Mouse (Mus musculus) spleen, adult 2 months (tissue): ENCODE data around the gene Fam185a. TPM values are rescaled to one million over a fixed set of nuclear protein-coding genes. Genes with fewer than 3 reads are reported as not detected.

Experiments
- DNase-seq, 2 experiments: peaks; one replicate each; pipeline versions ENCODE4 v3.0.0 to v3.0.0-alpha.2; 2012 to 2021; ENCODE audit warnings: low spot score in 2 of 2, low read depth in 1 of 2
- H3K27ac ChIP-seq: fragments of 200-500 bp; 2 replicates; pipeline ENCODE4 v1.5.1; 2012; ENCODE audit warnings: low read length, inconsistent platforms; ENCODE audit not compliant: insufficient read depth
- H3K27me3 ChIP-seq: fragments of 200-500 bp; 2 replicates; pipeline ENCODE4 v1.6.1; 2012; ENCODE audit warnings: mild to moderate bottlenecking, moderate library complexity, low read length, inconsistent platforms; ENCODE audit not compliant: control insufficient read depth, insufficient read depth
- H3K36me3 ChIP-seq: fragments of 200-500 bp; 2 replicates; pipeline ENCODE4 v1.6.1; 2012; ENCODE audit warnings: mild to moderate bottlenecking, low read length, inconsistent platforms; ENCODE audit not compliant: control insufficient read depth, insufficient read depth
- H3K4me1 ChIP-seq: fragments of 200-500 bp; 2 replicates; pipeline ENCODE4 v1.6.1; 2011; ENCODE audit warnings: inconsistent platforms; ENCODE audit not compliant: control insufficient read depth, insufficient read depth, insufficient read length
- H3K4me3 ChIP-seq: fragments of 200-500 bp; 2 replicates; pipeline ENCODE4 v1.5.1; 2011; ENCODE audit warnings: mild to moderate bottlenecking, inconsistent platforms; ENCODE audit not compliant: insufficient read depth, insufficient read length; ENCODE audit errors: extremely low read depth
- CTCF ChIP-seq: fragments of 200-500 bp; IDR thresholded peaks from 2 replicates; pipeline ENCODE4 v1.5.1; 2011; ENCODE audit warnings: mild to moderate bottlenecking, inconsistent platforms; ENCODE audit not compliant: insufficient read depth, insufficient read length, insufficient replicate concordance; ENCODE audit errors: extremely low read depth
- POLR2A ChIP-seq: fragments of 200-500 bp; IDR thresholded peaks from 2 replicates; pipeline ENCODE4 v1.6.1; 2011; ENCODE audit warnings: low read depth, low read length, inconsistent platforms
- WGBS: fragments of 180-500 bp; shearing (Covaris S2); methylation state at CpG from one replicate; pipeline ENCODE4 v1.1.7; 2018; 5-methylcytosine and 5-hydroxymethylcytosine counted together
- polyA plus RNA-seq: library from polyadenylated mRNA; depleted of rRNA; stranded (reverse); fragments of >200 nt; gene quantifications from 2 replicates; pipeline ENCODE4 v1.2.3, GENCODE M21; 2012

Fam185a gene
- polyA plus RNA-seq, 1 experiment: 1.4 TPM

DNA sequence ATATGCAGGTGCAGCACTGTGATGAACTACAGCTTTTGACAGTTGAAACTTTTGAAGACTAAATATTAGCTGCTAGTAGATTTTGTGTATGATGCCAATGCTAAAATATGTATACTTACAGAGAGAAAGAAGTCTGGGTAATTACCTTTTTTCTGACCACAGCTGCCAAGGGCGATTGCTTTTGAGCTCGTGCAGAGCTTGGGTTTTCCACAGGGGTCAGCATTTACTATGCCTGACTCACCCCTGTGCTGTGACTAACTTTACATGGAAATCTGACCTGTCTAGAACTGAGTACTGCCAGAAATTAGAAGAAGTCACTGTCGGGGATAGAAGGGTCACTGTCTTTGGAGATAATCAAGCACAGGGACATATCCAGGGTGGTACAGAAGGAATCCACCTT is 67.5 kb downstream of the Fam185a start:
- 92% methylated on average over 3 of the region's 3 CpGs for WGBS
- H3K4me1 ChIP-seq: no peaks in the 10 kb centered on the region
- no peak overlapping the region for H3K4me3 ChIP-seq
- no peaks in the 10 kb centered on the region for H3K36me3 ChIP-seq
- no peak for DNase-seq
- no peaks in the 10 kb centered on the region for H3K27me3 ChIP-seq
- no peak for TF ChIP-seq POLR2A
- TF ChIP-seq CTCF: no peak
- H3K27ac ChIP-seq: no peak overlapping the region

GRCm38 (mm10) chr5:21493294-21493999 is 68.7 kb downstream of the Fam185a start:
- Histone ChIP-seq H3K27ac (no peak overlapping the region), H3K36me3 (no peaks in the 10 kb centered on the region), H3K4me3 (no peak overlapping the region), H3K27me3 (no peaks in the 10 kb centered on the region), H3K4me1 (no peaks in the 10 kb centered on the region)
- WGBS: 88% methylated on average over 8 of the region's 8 CpGs
- TF ChIP-seq POLR2A (no peak), CTCF (no peak)
- DNase-seq: no peak

DNA sequence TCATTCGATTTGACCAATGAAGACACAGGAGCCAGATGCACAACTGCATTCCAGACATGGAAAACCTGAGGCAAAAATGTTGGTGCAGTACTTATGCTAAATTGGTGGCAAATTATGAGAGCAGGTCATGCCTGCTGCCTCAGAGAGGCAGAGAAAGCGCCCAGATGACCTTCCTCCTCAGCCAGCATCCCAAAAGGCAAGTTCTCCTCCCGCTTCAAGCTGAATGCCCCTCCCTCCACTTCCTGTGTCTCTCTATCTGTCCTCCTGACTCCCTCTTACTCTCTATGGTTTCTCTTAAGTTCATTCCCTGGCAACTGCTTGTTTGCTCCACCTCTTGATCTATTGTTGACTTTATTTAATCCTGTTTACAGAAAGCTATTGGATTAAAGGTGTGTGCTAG is 70.0 kb downstream of the Fam185a start:
- 57% methylated on average over 3 of the region's 3 CpGs for WGBS
- Histone ChIP-seq H3K27ac (no peak overlapping the region), H3K4me3 (no peak overlapping the region), H3K36me3 (no peaks in the 10 kb centered on the region), H3K4me1 (no peaks in the 10 kb centered on the region), H3K27me3 (no peaks in the 10 kb centered on the region)
- no peak for DNase-seq
- no peak for TF ChIP-seq CTCF
- TF ChIP-seq POLR2A: no peak

DNA sequence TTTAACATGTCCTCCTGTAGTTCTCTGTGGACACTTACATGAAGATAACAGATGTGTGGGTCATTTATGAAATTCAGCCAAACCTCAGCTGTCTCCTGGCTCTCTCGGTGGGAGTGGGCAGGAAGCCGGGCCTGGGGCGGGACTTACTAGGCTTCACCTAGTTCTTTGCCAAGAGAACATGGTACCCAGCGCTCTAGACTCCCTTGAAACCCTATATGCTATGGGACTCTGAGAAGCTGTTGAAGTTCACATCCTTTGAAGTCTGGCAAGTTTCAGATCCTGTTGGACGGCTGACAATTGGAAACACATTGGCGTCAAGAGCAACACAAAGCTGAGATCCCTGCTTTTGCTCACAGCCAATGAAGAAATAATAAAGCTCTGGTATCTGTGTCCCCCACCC is 71.6 kb downstream of the Fam185a start:
- TF ChIP-seq POLR2A: no peak
- no peak for TF ChIP-seq CTCF
- no peaks in the 10 kb centered on the region for H3K36me3 ChIP-seq
- H3K4me3 ChIP-seq: no peak overlapping the region
- DNase-seq: no peak
- no peak overlapping the region for H3K27ac ChIP-seq
- no peaks in the 10 kb centered on the region for H3K27me3 ChIP-seq
- 77% methylated on average over 6 of the region's 6 CpGs for WGBS
- no peaks in the 10 kb centered on the region for H3K4me1 ChIP-seq

DNA sequence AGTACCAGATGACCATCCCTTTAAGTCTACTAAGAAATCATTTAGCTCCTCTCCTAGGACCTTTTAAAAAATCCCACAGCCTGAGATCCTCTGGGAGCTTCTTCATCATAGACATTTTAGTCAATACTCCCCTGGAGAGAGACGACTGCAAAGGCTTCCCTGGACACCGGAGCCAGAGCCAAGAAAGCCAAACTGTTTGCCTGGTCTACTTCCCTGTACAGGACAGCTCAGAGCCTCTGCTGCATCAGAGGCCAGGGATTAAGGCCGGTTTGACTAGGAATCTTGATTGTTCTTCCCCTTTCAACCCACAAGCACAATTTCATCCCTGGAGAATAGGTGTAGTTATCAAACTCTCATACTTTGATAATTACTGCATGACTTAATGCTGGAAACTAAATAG is 72.1 kb downstream of the Fam185a start:
- Histone ChIP-seq H3K36me3 (no peaks in the 10 kb centered on the region), H3K4me3 (no peak overlapping the region), H3K27me3 (no peaks in the 10 kb centered on the region), H3K27ac (no peak overlapping the region), H3K4me1 (no peaks in the 10 kb centered on the region)
- no peak for TF ChIP-seq CTCF
- TF ChIP-seq POLR2A: no peak
- DNase-seq: no peak
- 89% methylated on average over 3 of the region's 3 CpGs for WGBS

DNA sequence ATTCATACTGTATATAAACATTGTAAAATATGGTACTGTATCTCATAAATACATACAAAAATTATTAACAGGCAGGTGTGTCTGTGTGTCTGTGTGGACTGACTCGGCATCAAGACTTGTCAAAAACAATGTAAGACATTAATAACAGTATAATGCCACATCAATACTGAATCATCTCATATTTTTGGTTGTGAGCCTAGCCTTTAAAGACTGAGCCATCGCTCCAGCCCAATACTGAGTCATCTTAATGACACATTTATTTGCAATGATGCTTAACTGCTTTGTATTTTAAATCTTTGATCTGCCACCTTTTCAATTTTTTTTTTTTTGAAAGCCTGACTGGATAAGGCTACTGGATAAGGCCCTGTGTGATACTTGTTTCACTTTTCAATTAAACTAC is 73.7 kb downstream of the Fam185a start:
- no peak for DNase-seq
- Histone ChIP-seq H3K27me3 (no peaks in the 10 kb centered on the region), H3K4me1 (no peaks in the 10 kb centered on the region), H3K27ac (no peak overlapping the region), H3K4me3 (no peak overlapping the region), H3K36me3 (no peaks in the 10 kb centered on the region)
- no peak for TF ChIP-seq CTCF
- TF ChIP-seq POLR2A: no peak
- WGBS: 92% methylated on average over 2 of the region's 2 CpGs

GRCm38 (mm10) chr5:21498925-21499324 is 74.2 kb downstream of the Fam185a start:
- Histone ChIP-seq H3K27ac (no peak overlapping the region), H3K4me1 (no peaks in the 10 kb centered on the region), H3K4me3 (no peak overlapping the region), H3K27me3 (no peaks in the 10 kb centered on the region), H3K36me3 (no peaks in the 10 kb centered on the region)
- 93% methylated on average over 11 of the region's 11 CpGs for WGBS
- TF ChIP-seq CTCF: no peak
- TF ChIP-seq POLR2A: no peak
- no peak for DNase-seq
